Mouse (Mus musculus) midbrain, postnatal 0 days (tissue): ENCODE measurements at regions not wholly inside any gene's neighbourhood (a gene's known extent, or its start where the extent isn't known, plus 50 kb on each side); places are given as distances from the start of the nearest gene placed in this dataset.
A peak's percentile ranks its signal among the peaks of the same experiment; 100 is the strongest.

Experiments used
- ATAC-seq: fragments of 200-750 bp; cut with Nextera tagmentation; 2 replicates; pipeline ENCODE4 v1.8.0; 2017; ENCODE audit warnings: moderate number of reproducible peaks, mild to moderate bottlenecking, moderate TSS enrichment, moderate library complexity; ENCODE audit not compliant: low FRiP score
- DNase-seq: peaks from one replicate; pipeline ENCODE4 v3.0.0-alpha.2; 2015; ENCODE audit warnings: low spot score
- H3K27ac ChIP-seq: fragments of 300-500 bp; sonication (generic); 2 replicates; pipeline ENCODE4 v1.5.1; 2014; ENCODE audit warnings: low read depth, mild to moderate bottlenecking, low read length, mixed read lengths
- H3K27me3 ChIP-seq: fragments of 300-500 bp; sonication (generic); 2 replicates; pipeline ENCODE4 v1.6.1; 2014; ENCODE audit warnings: low read length, control low read depth, mixed read lengths; ENCODE audit not compliant: insufficient read depth
- H3K36me3 ChIP-seq: fragments of 300-500 bp; sonication (generic); 2 replicates; pipeline ENCODE4 v1.6.1; 2014; ENCODE audit warnings: low read length, control low read depth, mixed read lengths; ENCODE audit not compliant: insufficient read depth
- H3K4me1 ChIP-seq: fragments of 300-500 bp; sonication (generic); 2 replicates; pipeline ENCODE4 v1.6.1; 2014; ENCODE audit warnings: mild to moderate bottlenecking, control low read depth, antibody characterized with exemption, low read length, mixed read lengths; ENCODE audit not compliant: insufficient read depth
- H3K4me2 ChIP-seq: fragments of 300-500 bp; sonication (generic); 2 replicates; pipeline ENCODE4 v1.6.1; 2014; ENCODE audit warnings: low read depth, mild to moderate bottlenecking, low read length, mixed read lengths; ENCODE audit not compliant: poor library complexity, severe bottlenecking
- H3K4me3 ChIP-seq: fragments of 300-500 bp; sonication (generic); 2 replicates; pipeline ENCODE4 v1.5.1; 2014; ENCODE audit warnings: low read depth, mild to moderate bottlenecking, low read length, moderate library complexity
- H3K9ac ChIP-seq: fragments of 300-500 bp; sonication (generic); replicated peaks from 2 replicates; pipeline ENCODE4 v1.6.1; 2014; ENCODE audit warnings: mild to moderate bottlenecking, low read length, moderate library complexity, mixed read lengths; ENCODE audit not compliant: poor library complexity, severe bottlenecking
- H3K9me3 ChIP-seq: fragments of 300-500 bp; sonication (generic); 2 replicates; pipeline ENCODE4 v1.6.1; 2016; ENCODE audit warnings: low read length, control low read depth
- CTCF ChIP-seq: IDR thresholded peaks from 2 replicates; pipeline ENCODE4 v1.5.1; 2016; ENCODE audit warnings: antibody characterized with exemption, mild to moderate bottlenecking
- WGBS: fragments of 180-500 bp; shearing (Covaris S2); extraction: QIAGEN DNeasy Blood & Tissue Kit; methylation state at CpG from one replicate; pipeline ENCODE4 v1.1.7; 2014; 5-methylcytosine and 5-hydroxymethylcytosine counted together

DNA sequence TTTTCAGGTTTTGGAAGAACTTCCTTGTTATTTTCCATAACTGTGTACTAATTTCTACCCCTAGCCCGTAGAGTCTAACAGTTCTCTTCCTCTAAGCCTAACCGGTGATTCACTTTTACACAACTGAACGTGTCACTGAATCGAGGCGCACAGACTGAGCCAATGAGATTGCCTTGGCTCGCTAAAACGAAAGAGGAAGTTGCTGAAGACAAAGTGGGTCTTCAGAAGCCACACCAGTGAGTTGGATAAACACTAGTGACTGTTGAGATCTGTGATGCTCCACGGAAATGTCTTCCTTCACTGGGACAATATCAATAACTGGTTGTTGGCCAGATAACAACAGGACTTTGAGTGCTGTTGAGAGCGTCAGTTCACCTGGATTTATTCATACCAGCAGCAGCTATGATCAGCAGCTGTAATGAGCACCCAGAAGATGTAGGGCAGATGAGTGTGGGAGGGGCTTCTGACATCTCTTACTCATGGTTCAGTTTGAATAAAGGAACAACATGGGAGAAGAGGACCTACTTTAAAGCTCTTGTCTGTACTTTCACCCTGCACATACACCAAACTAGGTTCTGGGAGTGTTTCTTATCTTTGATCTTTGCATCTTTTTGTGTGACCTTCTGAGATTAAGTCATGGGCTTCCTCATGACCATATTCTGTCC is 75.3 kb upstream of the Igfbp7 start:
- no peak for DNase-seq
- ATAC-seq: no peak
- peaks cover 3% of the 10 kb centered on the region; the same call in 1 of the 2 replicates for H3K4me1 ChIP-seq
- 96% methylated on average over 9 of the region's 9 CpGs for WGBS
- no peaks in the 10 kb centered on the region for H3K27me3 ChIP-seq
- H3K4me2 ChIP-seq: no peak overlapping the region
- H3K27ac ChIP-seq: no peak overlapping the region
- H3K9ac ChIP-seq: no peak overlapping the region
- no peaks in the 10 kb centered on the region for H3K36me3 ChIP-seq
- H3K4me3 ChIP-seq: no peak overlapping the region
- no peak for TF ChIP-seq CTCF
- no peaks in the 10 kb centered on the region for H3K9me3 ChIP-seq

DNA sequence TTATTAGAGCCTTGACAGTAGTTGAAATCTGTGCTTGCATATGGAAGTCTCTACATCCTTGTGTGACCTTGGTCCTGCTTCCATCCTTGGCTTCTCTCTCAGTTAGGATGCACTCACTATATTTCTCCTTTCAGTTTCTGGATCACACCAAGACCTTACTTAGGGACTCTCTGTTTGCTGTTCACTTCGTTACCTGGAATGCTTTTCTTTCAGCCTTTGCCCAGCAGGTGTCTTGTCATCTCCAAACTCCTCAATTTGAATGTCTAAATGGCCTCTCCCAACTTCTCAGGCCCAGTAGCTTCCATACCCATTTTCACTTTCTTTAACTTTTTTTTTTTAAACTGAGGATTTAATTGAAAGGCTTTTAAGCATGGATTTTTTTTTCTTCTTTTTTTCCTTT is 74.0 kb upstream of the Igfbp7 start:
- no peaks in the 10 kb centered on the region for H3K27me3 ChIP-seq
- no peak overlapping the region for H3K27ac ChIP-seq
- no peak for TF ChIP-seq CTCF
- H3K4me2 ChIP-seq: no peak overlapping the region
- H3K9me3 ChIP-seq: no peaks in the 10 kb centered on the region
- ATAC-seq: no peak
- no peaks in the 10 kb centered on the region for H3K36me3 ChIP-seq
- H3K4me1 ChIP-seq: no peaks in the 10 kb centered on the region
- no peak overlapping the region for H3K9ac ChIP-seq
- no peak for DNase-seq
- no peak overlapping the region for H3K4me3 ChIP-seq
- WGBS: 63% methylated on average over 1 of the region's 1 CpGs

GRCm38 (mm10) chr5:77477794-77478193 is 70.0 kb upstream of the Igfbp7 start:
- Histone ChIP-seq H3K4me2 (no peak overlapping the region), H3K4me3 (no peak overlapping the region), H3K27me3 (no peaks in the 10 kb centered on the region), H3K9me3 (no peaks in the 10 kb centered on the region), H3K9ac (no peak overlapping the region), H3K4me1 (no peaks in the 10 kb centered on the region), H3K27ac (no peak overlapping the region), H3K36me3 (no peaks in the 10 kb centered on the region)
- no peak for ATAC-seq
- WGBS: 76% methylated on average over 9 of the region's 9 CpGs
- TF ChIP-seq CTCF: no peak
- DNase-seq: peak; percentile 35

- ATAC-seq: no peak
- Histone ChIP-seq H3K4me2 (no peak overlapping the region), H3K9ac (no peak overlapping the region), H3K27me3 (no peaks in the 10 kb centered on the region), H3K36me3 (no peaks in the 10 kb centered on the region), H3K4me1 (no peaks in the 10 kb centered on the region), H3K4me3 (no peak overlapping the region), H3K9me3 (no peaks in the 10 kb centered on the region), H3K27ac (no peak overlapping the region)
- DNase-seq: peak; percentile 24
- 73% methylated on average over 8 of the region's 8 CpGs for WGBS
- TF ChIP-seq CTCF: no peak
Measured at GRCm38 (mm10) chr5:77473896-77474486, 66.2 kb upstream of the Igfbp7 start.

GRCm38 (mm10) chr5:77469236-77469766 is 61.5 kb upstream of the Igfbp7 start:
- Histone ChIP-seq H3K9ac (no peak overlapping the region), H3K9me3 (no peaks in the 10 kb centered on the region), H3K36me3 (no peaks in the 10 kb centered on the region), H3K27me3 (no peaks in the 10 kb centered on the region), H3K27ac (no peak overlapping the region), H3K4me3 (no peak overlapping the region), H3K4me2 (no peak overlapping the region), H3K4me1 (no peaks in the 10 kb centered on the region)
- whole genome bisulfite sequencing: 84% methylated on average over 15 of the region's 15 CpGs
- ATAC-seq: no peak
- DNase-seq: no peak
- TF ChIP-seq CTCF: no peak

DNA sequence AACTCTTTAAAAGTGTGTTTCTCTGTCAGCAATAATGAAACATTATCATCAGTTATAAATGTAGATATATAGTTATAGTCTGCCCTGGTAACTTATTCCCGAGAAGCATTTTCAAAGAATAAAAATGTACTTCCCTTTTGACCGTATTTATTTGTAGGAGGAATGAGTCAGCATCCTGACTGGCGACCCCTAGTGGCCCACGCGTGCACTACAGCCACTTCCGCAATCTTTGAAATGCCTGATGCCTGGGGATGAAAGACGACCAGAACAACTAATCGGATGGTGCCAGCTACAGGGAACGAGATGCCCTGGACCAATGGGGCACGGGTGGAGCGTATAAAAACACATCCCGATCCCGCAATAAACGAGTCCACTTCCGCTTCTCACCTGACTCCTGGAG is 60.6 kb upstream of the Igfbp7 start:
- H3K4me1 ChIP-seq: no peaks in the 10 kb centered on the region
- peak; percentile 72 for TF ChIP-seq CTCF
- ATAC-seq (no peak), DNase-seq (no peak)
- no peak overlapping the region for H3K4me2 ChIP-seq
- H3K4me3 ChIP-seq: no peak overlapping the region
- 66% methylated on average over 15 of the region's 15 CpGs for WGBS
- no peak overlapping the region for H3K9ac ChIP-seq
- H3K27me3 ChIP-seq: no peaks in the 10 kb centered on the region
- no peaks in the 10 kb centered on the region for H3K9me3 ChIP-seq
- no peaks in the 10 kb centered on the region for H3K36me3 ChIP-seq
- H3K27ac ChIP-seq: no peak overlapping the region
